Mouse (Mus musculus) left cerebral cortex, postnatal 14 days (tissue): ENCODE measurements at regions not wholly inside any gene's neighbourhood (a gene's known extent, or its start where the extent isn't known, plus 50 kb on each side); places are given as distances from the start of the nearest gene placed in this dataset.

ENCODE experiments used
- DNase-seq, 2 experiments: peaks; one replicate each; pipeline ENCODE4 v3.0.0; 2021 to 2022; ENCODE audit warnings: low spot score in 2 of 2, mixed read lengths in 1 of 2
- intact Hi-C: fragments of 180-260 bp; cut with DNase I; formaldehyde crosslinking; loops from one replicate; pipeline ENCODE4 v1.15.1; 2025

DNA sequence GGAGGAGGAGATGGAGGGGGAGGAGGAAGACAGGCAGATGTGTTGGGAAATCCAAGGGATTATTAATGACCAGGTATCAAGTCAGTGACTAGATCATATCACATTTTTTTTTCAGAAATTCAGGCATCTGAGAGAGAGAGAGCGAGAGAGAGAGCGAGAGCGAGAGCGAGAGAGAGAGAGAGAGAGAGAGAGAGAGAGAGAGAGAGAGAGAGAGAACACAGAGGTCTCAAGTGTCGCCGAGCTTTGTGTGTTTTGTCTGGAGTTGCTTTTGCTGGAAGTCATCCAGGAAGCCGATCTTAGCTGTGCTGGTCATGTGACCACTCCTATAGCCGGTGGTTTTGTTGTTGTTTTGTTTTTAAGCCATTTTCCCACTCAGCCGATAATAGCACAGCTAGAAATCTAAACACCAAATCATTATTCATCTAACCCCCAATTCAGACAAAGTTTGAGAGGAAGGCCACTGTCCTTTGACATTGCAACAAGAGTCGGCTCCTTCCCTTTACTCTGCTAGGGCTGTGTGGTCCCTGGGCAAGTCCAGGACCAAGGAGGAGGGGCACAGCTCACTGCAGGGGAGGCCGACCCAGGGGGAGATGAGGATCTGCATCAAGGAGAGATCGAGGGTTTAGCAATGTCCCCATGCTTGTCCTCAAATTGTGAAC is 67.0 kb upstream of the Irf2bp2 start:
- intact Hi-C loops: loop anchor here (10.0 kb wide), 1 partner anchor 136 kb away; no protein-coding TSS in a partner anchor
- DNase-seq: no peak

DNA sequence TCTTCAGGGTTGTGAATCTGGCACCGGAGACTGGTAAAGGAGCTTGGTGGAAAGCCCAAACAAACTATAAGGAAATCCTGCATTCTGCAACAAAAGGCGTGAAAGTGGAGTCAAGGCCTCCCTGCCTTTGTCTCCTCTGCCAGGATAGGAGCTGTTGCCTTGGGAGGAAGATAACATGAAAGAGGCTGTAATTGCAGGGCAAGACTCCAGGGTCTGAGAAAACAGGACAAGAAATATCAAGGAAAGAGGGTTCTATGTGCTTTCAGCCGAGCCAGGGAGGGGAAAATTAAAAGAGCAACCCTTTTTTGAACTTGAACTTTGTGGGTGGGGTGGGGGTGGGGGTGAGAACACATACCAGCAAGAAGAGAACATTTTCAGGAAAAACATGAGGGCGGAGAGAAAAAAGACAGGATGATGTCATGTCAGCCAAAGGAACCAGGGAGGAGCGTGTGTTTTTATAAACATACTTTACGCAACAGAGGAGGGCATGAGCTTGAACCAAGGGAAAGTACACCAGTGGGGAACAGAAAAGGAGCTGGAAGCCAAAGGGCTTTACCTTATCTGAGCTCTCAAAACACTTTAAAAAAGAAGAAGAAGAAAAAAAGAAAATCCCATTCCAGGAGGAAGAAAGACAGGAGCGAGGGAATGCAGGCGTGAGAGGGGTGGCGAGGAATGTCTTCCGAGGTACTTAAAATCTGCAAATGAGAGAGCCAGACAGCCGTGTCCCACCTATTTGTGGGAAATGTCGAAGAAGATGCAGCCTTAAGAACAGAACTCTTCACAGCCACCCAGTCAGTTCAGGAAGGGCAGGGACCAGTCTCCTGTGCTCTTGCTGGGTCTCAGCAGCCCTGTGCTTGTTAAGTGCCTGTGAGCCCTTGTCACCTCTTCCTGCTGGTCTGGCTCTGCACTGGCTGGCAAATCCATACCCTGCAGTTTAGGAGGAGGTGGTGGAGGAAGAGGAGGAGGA is 66.2 kb upstream of the Irf2bp2 start:
- no peak for DNase-seq
- intact Hi-C loops: loop anchor here (10.0 kb wide), 1 partner anchor 135 kb away; no protein-coding TSS in a partner anchor

DNA sequence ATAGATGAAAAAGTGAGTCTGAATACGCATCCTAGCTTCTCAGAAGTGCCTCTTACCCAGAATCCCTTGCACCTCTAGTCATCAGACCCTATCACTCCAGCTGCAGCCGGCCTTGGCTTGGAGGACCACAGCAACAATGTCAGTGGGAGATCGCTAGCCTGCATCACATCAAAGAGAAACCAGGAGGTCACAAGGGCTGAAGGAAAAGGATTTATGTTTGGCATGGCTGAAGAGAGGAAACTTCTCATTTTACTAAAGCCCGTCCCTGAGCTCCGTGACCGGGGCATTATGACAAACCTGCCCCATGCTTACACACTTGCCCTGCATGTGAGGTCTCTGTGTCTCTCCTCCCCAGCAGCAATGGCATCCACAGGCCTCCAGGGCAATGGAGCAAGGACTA is 63.8 kb upstream of the Irf2bp2 start:
- no peak for DNase-seq
- intact Hi-C loops: no loop called here

DNA sequence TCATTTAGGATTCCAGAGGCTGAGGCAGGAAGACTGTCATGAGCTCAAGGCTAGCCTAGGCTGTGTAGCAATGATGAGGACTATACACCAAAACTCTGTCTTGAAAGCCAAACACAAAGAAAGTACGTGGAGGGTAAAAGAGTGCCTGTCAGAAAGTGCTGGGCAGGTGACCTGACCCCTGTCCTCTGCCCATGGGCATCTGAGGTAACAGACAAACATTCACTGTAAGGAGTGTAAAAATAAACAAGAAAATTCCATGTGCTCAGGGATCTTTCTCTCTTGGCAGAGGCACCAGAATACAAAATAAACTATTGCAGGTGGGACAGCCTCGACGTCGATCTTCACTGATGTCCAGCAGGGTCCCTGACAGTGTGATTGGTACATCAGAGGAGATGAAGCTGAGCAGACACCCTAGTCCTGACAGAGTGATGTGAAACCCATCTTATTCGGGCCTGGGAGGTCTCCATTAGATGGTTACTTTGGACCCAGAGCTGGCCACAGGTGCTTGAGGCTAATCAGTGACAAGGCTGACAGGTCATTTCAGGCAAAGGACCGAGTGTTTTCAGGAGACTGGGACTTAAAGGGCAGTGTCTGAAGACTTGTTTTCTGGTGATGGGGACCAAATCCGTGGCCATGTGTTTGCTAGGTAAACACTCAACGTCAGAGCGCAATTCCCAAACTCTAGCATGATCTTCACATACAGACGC is 62.9 kb upstream of the Irf2bp2 start:
- no peak for DNase-seq
- intact Hi-C loops: no loop called here

DNA sequence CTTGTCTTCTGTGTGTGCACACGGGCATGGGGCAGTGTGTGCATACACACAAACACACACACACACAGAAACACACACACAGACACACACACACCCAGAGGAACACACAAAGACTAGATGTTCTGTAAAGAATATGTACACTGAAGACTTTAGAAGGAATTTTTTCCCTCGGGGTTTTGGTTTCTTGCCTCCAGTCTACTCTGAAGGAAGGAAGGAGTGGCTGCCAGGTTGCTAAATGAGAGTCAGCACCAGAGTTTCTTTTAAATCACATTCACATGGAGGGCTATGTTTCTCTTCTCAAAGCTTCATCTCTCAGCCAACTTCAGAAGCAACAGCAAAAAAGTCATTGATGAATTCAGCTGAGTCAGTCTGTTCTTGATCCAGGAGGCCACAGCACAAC is 61.8 kb upstream of the Irf2bp2 start:
- intact Hi-C loops: no loop called here
- no peak for DNase-seq

DNA sequence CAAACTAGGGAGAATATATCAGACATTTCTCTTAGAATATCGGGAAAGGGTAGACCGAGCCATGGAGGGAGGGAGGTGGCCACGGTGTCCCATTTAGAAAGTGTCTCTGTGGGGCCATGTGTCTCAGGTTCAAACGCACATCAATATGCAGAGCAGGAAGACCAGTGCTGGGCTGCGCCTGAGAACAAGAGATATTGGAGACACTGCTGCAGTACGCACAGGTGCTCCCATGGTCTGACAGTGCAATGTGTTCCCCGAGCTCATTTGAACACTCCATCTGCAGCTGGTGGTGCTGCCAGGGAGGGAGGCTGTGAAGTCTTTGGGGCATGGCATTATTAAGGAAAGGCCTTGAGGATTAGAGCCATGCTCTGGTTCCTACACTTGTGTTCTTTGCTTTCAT is 60.6 kb upstream of the Irf2bp2 start:
- DNase-seq: no peak
- intact Hi-C loops: no loop called here

DNA sequence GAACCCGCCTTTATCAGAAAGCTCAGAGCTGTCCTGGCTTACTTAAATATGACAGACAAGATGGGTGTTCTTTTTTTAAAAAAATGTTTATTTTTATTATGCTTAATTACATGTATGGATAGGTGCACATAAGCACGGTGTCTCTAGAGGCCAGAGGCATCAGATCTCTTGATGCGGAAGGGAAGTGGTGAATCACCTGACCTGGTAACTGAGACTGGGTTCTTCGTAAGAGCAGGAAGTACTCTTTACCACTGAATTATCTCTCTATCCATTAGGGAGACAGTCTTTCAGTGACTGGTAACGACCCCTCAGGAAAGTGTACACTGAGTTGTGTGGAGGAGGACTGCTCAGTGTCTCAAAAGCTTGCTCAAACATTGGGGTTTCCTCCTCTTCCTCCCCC is 58.4 kb upstream of the Irf2bp2 start:
- no peak for DNase-seq
- intact Hi-C loops: no loop called here

DNA sequence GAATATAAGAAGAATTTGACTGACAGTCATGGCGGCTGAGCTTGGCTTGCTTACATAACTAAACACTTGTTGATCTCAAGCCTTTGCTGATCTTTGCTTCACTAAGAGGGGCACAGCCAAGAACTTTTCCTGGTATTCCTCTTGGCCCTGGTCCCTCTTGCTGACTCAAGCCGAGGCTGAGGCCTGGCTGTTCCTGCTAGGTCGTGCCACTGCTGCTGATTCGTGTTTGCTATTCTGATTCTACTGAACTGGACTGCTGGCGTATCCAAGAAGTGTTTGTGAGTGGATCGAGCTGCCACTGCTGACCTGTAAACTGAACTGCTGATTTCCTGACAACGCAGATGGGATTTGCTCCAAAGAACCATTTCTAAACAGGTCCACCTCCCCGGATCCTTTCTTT is 57.2 kb upstream of the Irf2bp2 start:
- intact Hi-C loops: no loop called here
- no peak for DNase-seq

DNA sequence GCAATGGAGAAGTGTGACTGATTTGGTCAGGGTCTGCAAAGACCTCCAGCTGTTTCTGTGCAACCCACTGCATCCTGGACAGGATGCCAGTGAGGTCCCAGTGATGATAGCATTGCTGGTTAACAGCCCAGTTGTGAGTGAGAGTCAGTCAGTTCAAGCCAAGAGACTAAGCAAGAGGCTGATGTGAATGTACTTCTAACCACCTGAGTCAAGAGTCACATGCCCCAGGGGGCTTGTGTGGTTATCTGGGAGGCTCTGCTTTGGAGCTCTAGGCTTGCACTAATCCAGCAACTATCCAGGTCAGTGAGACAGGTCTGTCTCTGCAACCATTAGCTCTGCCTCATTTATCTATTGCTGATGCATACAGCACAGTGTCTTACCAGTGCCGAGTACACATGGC is 55.5 kb upstream of the Irf2bp2 start:
- DNase-seq: no peak
- intact Hi-C loops: no loop called here

DNA sequence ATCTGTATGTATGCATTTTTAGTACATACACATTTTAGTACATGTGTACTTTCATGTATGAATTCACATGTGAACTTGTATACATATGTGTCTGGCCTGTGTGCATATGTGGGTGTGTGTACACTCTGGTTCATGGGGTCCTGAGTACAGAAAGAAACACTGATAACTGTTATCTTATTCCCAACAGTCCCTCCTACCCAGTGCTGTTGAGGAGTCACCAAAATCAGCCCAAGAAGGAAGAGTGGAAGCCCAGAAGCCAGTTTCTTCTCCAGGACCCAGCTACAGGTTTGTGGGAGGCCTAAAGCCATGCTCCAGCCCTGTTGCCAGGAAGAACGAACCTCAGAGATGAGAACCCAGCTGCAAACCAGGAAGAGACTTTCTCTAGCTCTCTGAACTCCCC is 53.6 kb upstream of the Irf2bp2 start:
- intact Hi-C loops: no loop called here
- no peak for DNase-seq

DNA sequence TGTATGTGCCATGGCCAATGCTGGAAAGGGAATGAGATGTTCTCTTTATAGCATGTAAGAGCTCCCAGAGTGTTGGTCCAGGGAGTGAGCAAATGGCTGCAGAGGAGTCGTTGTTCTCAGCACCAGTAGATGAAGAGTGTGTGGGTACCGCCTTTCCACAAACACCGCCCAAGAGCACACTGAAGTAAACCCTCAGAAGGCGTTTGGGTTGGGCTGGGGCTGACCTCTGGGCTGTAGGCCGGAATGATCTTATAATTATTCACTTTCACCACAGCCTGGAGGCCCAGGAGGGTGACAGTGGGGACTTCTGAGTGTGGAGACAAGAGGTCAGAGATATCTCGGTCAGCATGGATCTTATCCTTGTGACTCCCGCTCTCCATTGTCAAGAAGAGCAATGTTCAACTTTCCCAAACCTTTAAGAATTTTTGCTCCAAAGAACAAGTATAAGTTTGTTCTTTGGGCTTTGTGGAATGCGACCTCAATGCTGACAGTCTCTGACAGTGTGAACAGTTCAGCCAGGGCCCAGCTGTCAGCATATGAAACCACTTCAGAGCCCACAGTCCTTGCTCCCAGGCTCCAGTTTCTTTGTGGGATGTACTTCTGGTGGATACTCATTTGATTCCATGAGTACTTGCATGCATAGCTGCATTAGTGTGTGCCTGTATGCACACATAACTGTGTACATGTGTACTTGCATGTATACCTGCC is 53.0 kb upstream of the Irf2bp2 start:
- intact Hi-C loops: no loop called here

DNA sequence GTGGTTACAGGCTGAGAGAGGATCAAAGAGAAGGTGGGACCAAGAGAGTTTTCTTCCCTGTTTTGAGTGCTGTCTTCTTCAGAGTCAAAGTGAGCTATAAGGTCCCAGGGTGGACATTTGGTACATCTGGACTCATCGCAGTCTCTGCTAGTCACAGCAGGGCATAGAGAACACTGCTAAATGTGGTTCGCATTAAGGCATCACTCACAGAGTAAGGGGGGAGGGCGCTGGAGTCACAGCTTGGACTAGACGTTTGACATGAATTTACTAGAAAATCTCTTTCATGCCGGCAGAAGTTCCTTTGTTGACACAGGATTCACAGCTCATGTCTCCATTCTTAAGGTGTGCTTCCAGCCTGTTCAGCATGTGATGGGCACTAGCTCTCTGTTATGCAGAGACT is 50.4 kb upstream of the Irf2bp2 start:
- intact Hi-C loops: no loop called here
- DNase-seq: no peak

More for the DNA sequence above, 53.0 kb upstream of the Irf2bp2 start:
- DNase-seq: no peak
